Mouse (Mus musculus): Measurements from ENCODE around the gene Abce1.
"Not testable (repeated sequence)": the region's sequence is repeated elsewhere in the genome, so short reads cannot be mapped to it uniquely, and the experiment has no call there.

The Abce1 gene

GRCm38 (mm10) chr8:79711064-79711961 is at the start of gene Abce1, which contains the start of gene Anapc10:
Abce1 (minus strand) TSS chr8:79711740.
Anapc10 (plus strand) TSS chr8:79711820.
- peak; percentile 98 for DNase-seq (ENCODE audit: low spot score in 2 of 2)

DNA sequence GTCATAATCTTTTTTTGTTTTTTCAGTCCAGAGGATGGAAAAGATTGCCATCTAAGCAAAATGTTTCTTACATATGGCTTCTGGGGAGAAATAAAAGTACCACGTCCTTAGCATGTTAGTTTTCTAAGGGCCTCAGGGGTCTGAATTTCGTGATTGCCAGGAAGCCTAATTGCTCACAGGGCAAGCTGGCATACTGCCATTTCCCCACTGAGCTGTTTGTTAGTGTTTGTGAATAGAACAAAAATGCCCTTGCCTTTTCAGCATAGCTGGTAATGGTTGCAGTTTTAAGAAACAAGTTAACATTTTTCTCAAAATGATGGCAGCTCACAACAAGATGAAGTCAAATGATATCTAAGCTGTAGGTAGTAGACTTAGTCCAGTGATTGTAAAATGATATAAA is 38.8 kb upstream of the Abce1 start:
- DNase-seq (ENCODE audit: low spot score in 2 of 2) = no peak

- no peak for DNase-seq (ENCODE audit: low spot score in 2 of 2)
Measured at GRCm38 (mm10) chr8:79748591-79748990, 37.1 kb upstream of the Abce1 start.

GRCm38 (mm10) chr8:79748171-79748570 is 36.6 kb upstream of the Abce1 start:
- no peak for DNase-seq (ENCODE audit: low spot score in 2 of 2)

GRCm38 (mm10) chr8:79734304-79734703 is 22.8 kb upstream of the Abce1 start:
- DNase-seq (ENCODE audit: low spot score in 2 of 2) = peak in 1 of 2 experiments; percentile 11

GRCm38 (mm10) chr8:79727900-79728299 is 16.4 kb upstream of the Abce1 start:
- no peak for DNase-seq (ENCODE audit: low spot score in 2 of 2)

GRCm38 (mm10) chr8:79724589-79724988 is 13.0 kb upstream of the Abce1 start:
- no peak for DNase-seq (ENCODE audit: low spot score in 2 of 2)

DNA sequence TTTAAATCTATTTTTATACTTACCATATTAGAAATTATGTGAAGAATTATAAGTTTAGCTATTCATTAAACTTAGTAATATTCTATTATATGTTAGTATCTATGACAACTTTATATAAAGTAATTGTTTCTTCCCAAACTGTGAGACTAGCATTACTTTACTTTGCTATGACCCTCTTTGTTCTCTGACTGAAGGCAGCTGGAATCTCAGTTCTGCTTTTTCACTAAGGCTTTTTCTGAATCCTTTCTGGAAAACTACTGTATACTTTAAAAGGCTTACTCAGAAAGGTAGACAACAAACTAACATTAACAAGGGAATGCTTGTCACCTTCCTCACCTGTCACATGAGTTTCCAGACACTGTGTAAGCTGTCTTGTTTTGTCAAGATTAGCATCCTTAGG is 11.8 kb upstream of the Abce1 start:
- DNase-seq (ENCODE audit: low spot score in 2 of 2) = no peak

DNA sequence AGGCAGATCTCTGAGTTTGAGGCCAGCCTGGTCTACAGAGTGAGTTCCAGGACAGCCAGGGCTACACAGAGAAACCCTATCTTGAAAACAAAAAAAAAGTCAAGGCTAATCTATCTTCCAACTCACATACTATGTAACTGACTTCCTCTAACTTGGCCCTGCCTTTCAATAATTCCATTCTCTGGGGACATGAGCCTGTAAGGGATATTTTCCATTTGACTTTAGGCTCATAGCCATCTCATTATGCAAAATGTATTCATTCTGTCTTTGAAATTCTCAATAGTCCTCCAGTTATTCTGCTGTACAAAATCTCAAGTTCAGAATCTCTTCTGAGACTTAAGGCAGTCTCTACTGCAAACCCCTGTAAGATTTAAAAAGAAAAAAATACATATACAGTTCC is 10.0 kb upstream of the Abce1 start:
- no peak for DNase-seq (ENCODE audit: low spot score in 2 of 2)

- DNase-seq (ENCODE audit: low spot score in 2 of 2) = no peak
Measured at GRCm38 (mm10) chr8:79712676-79713075, 1.1 kb upstream of the Abce1 start.

- DNase-seq (ENCODE audit: low spot score in 2 of 2) = no peak
Measured at GRCm38 (mm10) chr8:79706687-79707086, 4.9 kb downstream of the Abce1 start.

DNA sequence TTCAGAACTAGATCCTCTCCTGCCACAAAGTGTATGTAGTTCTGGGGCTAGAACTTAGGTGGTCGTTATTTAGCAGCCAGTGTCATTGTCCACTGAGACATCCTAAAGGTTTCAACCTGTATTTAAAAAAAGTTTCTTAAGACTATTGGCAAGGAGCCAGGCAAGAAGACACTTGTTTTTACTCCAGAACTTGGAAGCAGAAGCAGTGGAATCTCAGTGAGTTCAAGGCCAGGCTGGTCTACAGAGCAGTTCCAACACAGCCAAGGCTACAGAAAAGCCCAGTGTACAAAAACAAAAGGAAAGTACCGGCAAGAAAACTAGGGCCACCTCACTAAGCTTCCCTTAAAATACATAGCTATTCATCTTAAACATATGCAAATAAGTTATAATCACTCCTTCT is 19.0 kb downstream of the Abce1 start:
- no peak for DNase-seq (ENCODE audit: low spot score in 2 of 2)

GRCm38 (mm10) chr8:79685927-79686326 is 25.6 kb downstream of the Abce1 start:
- DNase-seq (ENCODE audit: low spot score in 2 of 2) = not testable (repeated sequence)

DNA sequence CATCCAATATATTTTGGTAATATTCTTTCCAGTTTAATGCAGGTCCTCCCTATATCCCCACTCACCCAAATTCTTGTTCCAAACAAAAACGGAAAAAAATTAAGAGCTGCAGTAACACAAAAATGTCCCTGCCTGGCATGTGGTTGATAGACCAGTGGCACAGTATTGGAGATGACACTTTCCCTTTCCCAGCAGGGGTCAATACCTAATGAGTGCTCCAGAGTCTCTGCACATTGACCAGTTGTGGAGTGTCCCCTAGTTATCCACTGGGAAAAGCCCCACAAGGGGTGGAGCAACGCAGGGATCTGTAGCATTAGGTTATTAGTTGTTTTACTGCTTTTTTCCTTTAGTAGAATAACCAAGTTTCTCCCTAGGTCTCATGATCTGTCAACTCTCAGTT is 30.6 kb downstream of the Abce1 start:
- DNase-seq (ENCODE audit: low spot score in 2 of 2) = no peak

- DNase-seq (ENCODE audit: low spot score in 2 of 2) = no peak
Measured at GRCm38 (mm10) chr8:79680555-79680954, 31.0 kb downstream of the Abce1 start.

DNA sequence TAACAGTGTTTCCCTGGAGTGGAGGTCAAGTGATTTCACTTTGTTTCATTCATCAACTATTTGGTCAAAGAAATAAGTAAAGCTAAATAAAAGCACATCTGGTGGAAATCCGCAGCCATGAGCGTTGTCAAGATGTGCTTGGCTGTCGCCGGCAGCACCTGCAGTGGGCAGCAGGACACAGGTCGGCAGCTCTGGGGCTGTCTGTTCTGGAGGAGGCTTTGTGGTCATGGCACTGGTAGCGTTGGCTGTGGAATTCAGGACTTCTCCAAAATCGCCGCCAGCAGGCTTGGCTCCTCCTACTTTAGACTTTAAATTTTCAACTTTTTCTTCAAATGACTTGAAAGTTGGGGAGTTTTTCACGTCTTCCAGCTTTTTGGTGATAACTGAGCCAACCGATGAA is 31.5 kb downstream of the Abce1 start:
- not testable (repeated sequence) for DNase-seq (ENCODE audit: low spot score in 2 of 2)

DNA sequence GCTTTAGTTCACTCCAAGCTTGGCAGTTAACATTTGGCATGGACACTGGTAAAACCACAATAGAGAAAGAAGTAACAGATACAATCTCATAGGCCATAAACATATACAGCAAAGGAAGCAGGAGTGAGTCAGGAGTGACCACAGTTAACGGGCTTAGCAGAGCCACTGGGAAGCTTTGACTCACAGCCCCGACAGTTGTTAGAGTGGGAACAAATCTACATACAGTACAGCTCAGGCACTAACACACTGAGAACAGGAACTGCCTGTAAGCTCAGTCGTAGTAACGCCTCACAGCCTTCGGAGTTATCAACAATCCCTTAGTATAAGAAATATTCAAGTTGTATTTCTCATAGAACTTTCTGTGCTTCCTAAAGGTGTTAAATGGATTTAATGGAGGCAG is 32.5 kb downstream of the Abce1 start:
- no peak for DNase-seq (ENCODE audit: low spot score in 2 of 2)

DNA sequence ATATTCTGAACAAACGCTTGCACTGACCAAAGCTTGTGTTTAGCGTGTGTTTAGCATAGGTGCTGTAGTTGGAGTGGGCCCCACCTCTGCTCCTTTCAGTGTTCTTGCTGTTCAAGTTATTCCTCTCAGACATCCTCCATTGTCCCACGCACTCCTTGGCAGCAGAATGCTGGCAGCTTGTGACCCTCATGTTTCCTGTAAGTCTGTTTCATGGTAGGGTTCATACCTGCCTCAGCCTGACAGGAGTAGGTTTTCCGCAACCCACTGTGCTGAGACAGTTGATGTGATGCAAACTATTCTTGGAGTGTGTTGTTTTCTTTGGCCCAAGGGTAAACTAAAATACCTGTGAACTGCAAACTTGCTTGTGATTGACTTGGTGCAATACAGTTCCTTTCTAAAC is 35.1 kb downstream of the Abce1 start:
- no peak for DNase-seq (ENCODE audit: low spot score in 2 of 2)

- not testable (repeated sequence) for DNase-seq (ENCODE audit: low spot score in 2 of 2)
Measured at GRCm38 (mm10) chr8:79658715-79659114, 52.8 kb downstream of the Abce1 start.

DNA sequence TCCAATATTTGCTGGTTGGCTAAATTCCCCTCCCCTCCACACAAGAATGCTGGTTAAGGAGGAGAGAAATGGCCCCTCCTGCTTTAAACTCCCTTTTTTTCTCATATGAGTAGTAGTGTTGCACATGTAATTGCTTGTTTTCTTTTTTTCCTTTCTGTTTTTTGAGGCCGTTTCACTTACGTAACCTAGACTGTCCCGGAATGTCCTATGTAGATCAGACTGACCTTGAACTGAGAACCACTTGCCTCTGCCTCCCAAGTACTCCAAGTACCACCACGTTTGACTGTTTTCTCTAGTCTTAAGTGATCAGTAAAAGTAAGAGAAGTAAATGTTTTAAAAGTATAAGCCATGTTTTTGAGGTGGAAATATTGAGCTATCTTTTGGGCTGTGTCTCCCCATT is 57.8 kb downstream of the Abce1 start:
- no peak for DNase-seq (ENCODE audit: low spot score in 2 of 2)

- DNase-seq (ENCODE audit: low spot score in 2 of 2) = peak; percentile 11 to 32
Measured at GRCm38 (mm10) chr8:79650158-79650814, 61.3 kb downstream of the Abce1 start.

DNA sequence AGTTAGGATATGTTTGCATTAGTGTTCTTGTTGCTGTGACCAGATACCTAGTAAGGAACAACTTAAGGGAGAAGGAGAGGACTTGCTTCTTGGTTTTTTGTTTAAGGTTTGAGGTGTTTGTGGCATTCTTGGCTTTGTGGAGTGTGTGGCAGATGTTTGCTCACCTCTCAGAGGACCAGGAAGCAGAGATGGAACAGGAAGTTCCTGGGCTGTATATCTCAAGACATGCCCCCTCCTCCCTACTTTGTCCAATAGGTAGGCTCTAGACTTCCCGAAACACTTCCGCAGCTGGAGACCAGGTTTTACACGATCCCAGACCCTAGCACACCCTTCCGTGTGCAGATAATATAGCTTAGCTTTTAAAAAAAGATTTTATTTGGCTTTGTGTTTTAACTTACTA is 62.0 kb downstream of the Abce1 start:
- no peak for DNase-seq (ENCODE audit: low spot score in 2 of 2)

DNA sequence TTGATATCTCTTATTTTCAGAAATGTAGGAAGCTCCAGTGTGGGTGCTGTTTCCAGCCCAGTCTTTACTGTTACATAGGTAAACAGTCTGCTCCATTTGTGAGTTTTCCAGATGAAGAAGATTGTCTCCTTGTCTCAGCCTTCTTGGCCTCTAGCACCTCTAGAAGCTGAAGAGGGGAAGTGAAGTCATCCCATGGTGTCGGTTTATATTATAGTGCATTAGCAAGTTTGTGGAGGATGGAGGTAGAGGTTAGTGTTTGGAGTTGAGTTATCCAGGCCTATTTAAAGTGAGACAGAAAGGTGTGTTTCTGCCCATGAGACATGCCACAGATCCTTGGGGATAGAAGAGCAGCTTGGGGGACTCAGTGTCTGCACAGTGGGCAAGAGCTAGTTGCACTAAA is 70.4 kb downstream of the Abce1 start:
- no peak for DNase-seq (ENCODE audit: low spot score in 2 of 2)
